Mouse (Mus musculus) liver, adult 2 months (tissue): ENCODE data around the gene Rpl38. TPM values are rescaled to one million over a fixed set of nuclear protein-coding genes. Genes with fewer than 3 reads are reported as not detected.
A peak's percentile ranks its signal among the peaks of the same experiment; 100 is the strongest.

ENCODE experiments used
- DNase-seq: peaks from one replicate; pipeline ENCODE4 v3.0.0-alpha.2; 2011; ENCODE audit warnings: low read depth, low spot score; ENCODE audit errors: extremely low read depth
- H3K27ac ChIP-seq: fragments of 200-500 bp; replicated peaks from 2 replicates; pipeline ENCODE4 v1.5.1; 2012; ENCODE audit warnings: low read depth, mild to moderate bottlenecking, control low read depth, inconsistent platforms, low read length; ENCODE audit not compliant: insufficient read depth
- H3K27me3 ChIP-seq: fragments of 200-500 bp; 2 replicates; pipeline ENCODE4 v1.6.1; 2012; ENCODE audit warnings: mild to moderate bottlenecking, moderate library complexity, low read length, inconsistent platforms; ENCODE audit not compliant: control insufficient read depth, insufficient read depth
- H3K36me3 ChIP-seq: fragments of 200-500 bp; 2 replicates; pipeline ENCODE4 v1.6.1; 2012; ENCODE audit warnings: low read length, inconsistent platforms; ENCODE audit not compliant: control insufficient read depth, insufficient read depth
- H3K4me1 ChIP-seq: fragments of 200-500 bp; 2 replicates; pipeline ENCODE4 v1.6.1; 2011; ENCODE audit warnings: low read length; ENCODE audit not compliant: control insufficient read depth, insufficient read depth
- H3K4me3 ChIP-seq: fragments of 200-500 bp; 2 replicates; pipeline ENCODE4 v1.5.1; 2011; ENCODE audit warnings: low read depth, mild to moderate bottlenecking, control low read depth, low read length, moderate library complexity; ENCODE audit not compliant: insufficient read depth
- H3K79me2 ChIP-seq: fragments of 200-500 bp; 2 replicates; pipeline ENCODE4 v1.6.1; 2012; ENCODE audit warnings: inconsistent platforms, mild to moderate bottlenecking, low read length, moderate library complexity; ENCODE audit not compliant: control insufficient read depth, insufficient read depth
- H3K9ac ChIP-seq: fragments of 200-500 bp; 2 replicates; pipeline ENCODE4 v1.6.1; 2012; ENCODE audit warnings: low read depth, mild to moderate bottlenecking, control low read depth, inconsistent platforms, low read length
- CTCF ChIP-seq: fragments of 200-500 bp; IDR thresholded peaks from 2 replicates; pipeline ENCODE4 v1.5.1; 2011; ENCODE audit warnings: low read depth, low read length, control low read depth
- POLR2A ChIP-seq: fragments of 200-500 bp; IDR thresholded peaks from 2 replicates; pipeline ENCODE4 v1.6.1; 2011; ENCODE audit warnings: low read length, control low read depth; ENCODE audit not compliant: insufficient read depth; ENCODE audit errors: extremely low read depth
- WGBS: fragments of 180-500 bp; shearing (Covaris S2); methylation state at CpG from one replicate; pipeline ENCODE4 v1.1.7; 2018; 5-methylcytosine and 5-hydroxymethylcytosine counted together
- polyA plus RNA-seq: library from polyadenylated mRNA; depleted of rRNA; stranded (reverse); fragments of >200 nt; gene quantifications from 2 replicates; pipeline ENCODE4 v1.2.3, GENCODE M21; 2012; rRNA removed
- total RNA-seq: library from RNA; depleted of rRNA; stranded (reverse); fragments of >200 nt; gene quantifications from 2 replicates; pipeline ENCODE4 v1.2.3, GENCODE M21; 2014; rRNA removed

The Rpl38 gene
- total and polyA plus RNA-seq, 2 experiments = 258 to 1,006 TPM

DNA sequence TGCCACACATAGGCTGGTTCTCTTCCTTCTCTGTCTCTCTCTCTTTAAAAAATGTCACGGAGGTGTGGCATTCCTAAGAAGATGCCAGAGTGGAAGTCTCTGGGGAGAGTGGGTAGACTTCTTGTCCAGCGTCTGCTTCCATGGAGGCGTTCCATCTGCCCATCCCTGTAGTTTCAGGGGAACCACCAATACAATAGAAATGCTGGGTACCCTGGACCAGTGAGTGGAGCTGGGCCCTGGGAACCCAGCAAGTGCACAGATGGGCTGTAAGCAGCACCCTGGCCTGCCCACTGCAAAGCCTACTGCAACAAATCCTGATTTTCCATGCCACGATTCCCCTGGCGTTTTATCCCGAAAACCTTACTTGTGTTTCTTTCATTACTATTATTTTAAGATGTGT, 46.2 kb downstream of the Rpl38 start:
- Histone ChIP-seq H3K4me3 (no peak overlapping the region), H3K27ac (no peak overlapping the region), H3K9ac (no peak overlapping the region), H3K27me3 (no peaks in the 10 kb centered on the region), H3K4me1 (no peaks in the 10 kb centered on the region), H3K79me2 (no peaks in the 10 kb centered on the region), H3K36me3 (peaks cover 18% of the 10 kb centered on the region; the same call in 1 of the 2 replicates)
- 97% methylated on average over 6 of the region's 6 CpGs for WGBS
- no peak for DNase-seq
- TF ChIP-seq CTCF = no peak
- no peak for TF ChIP-seq POLR2A

DNA sequence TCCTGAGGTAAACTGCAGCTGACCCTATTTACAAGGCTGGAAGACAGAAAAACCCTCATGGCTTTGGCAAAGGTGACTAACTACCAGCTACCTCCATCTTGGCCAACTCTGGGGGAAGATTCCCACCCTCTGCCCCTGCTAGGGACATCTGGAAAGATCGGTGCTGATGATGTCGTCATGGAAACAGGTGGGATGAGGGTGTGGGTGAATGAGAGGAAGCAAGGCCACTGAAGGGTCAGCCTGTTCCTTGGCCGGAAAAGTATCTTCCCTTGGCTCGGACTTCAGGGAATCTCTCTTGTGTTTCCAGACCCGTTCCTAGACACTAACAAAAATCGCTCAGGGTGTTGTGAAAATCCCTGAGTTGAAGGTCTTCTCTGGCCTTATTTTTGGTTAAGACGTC, 47.2 kb downstream of the Rpl38 start:
- H3K27me3 ChIP-seq = no peaks in the 10 kb centered on the region
- no peaks in the 10 kb centered on the region for H3K79me2 ChIP-seq
- DNase-seq = no peak
- WGBS = 81% methylated on average over 7 of the region's 7 CpGs
- no peaks in the 10 kb centered on the region for H3K4me1 ChIP-seq
- peaks cover 14% of the 10 kb centered on the region; the same call in 1 of the 2 replicates for H3K36me3 ChIP-seq
- no peak overlapping the region for H3K4me3 ChIP-seq
- TF ChIP-seq CTCF (no peak), POLR2A (no peak)
- no peak overlapping the region for H3K9ac ChIP-seq
- no peak overlapping the region for H3K27ac ChIP-seq

DNA sequence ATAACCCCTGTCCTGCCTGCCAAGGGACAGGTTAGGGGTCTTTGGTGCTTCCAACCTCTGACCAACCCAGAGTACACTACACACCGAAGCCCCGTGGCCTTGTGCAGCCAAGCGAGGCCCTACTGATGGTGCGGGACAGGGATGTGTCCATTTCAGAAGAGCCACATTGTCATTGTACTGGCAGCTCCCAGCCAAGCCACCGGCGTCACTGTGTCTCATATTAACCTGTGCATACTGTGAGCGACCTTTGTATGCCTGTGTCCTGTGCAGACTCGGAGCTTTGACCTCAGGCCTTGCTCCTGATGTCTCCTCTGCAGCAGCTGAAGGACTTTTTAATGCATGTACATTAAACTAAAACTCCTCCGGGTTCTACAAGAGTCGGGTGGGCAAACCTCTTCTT, 52.2 kb downstream of the Rpl38 start:
- H3K4me1 ChIP-seq = no peaks in the 10 kb centered on the region
- no peak overlapping the region for H3K4me3 ChIP-seq
- no peak overlapping the region for H3K27ac ChIP-seq
- 59% methylated on average over 10 of the region's 10 CpGs for WGBS
- H3K36me3 ChIP-seq = peaks cover 3% of the 10 kb centered on the region; the same call in 1 of the 2 replicates
- H3K27me3 ChIP-seq = no peaks in the 10 kb centered on the region
- peak; percentile 31 for DNase-seq
- no peaks in the 10 kb centered on the region for H3K79me2 ChIP-seq
- no peak overlapping the region for H3K9ac ChIP-seq
- TF ChIP-seq CTCF (no peak), POLR2A (no peak)

Other genes starting within 250 kb of the Rpl38 start
- gene Ttyh2, start 6.9 kb downstream of the Rpl38 start, total RNA-seq = 25.6 and 42.6 TPM in 2 replicates
- gene Ttyh2, start 6.9 kb downstream of the Rpl38 start, polyA plus RNA-seq = 65.5 and 66.9 TPM in 2 replicates
- not detected in 2 replicates for gene Dnaic2, start 58.9 kb downstream of the Rpl38 start, total RNA-seq
- gene Dnaic2, start 58.9 kb downstream of the Rpl38 start, polyA plus RNA-seq = 0.13 TPM in 1 of 2 replicates, not detected in the other
- 0.37 and 0.74 TPM in 2 replicates for gene Kif19a, start 96.9 kb downstream of the Rpl38 start, total RNA-seq
- 0.24 and 0.26 TPM in 2 replicates for gene Kif19a, start 96.9 kb downstream of the Rpl38 start, polyA plus RNA-seq
- not detected in 2 replicates for gene Btbd17, start 127.4 kb downstream of the Rpl38 start, total RNA-seq
- gene Btbd17, start 127.4 kb downstream of the Rpl38 start, polyA plus RNA-seq = not detected in 2 replicates
- gene Gpr142, start 130.4 kb downstream of the Rpl38 start, total RNA-seq = not detected in 2 replicates
- not detected in 2 replicates for gene Gpr142, start 130.4 kb downstream of the Rpl38 start, polyA plus RNA-seq
- gene Gprc5c, start 182.6 kb downstream of the Rpl38 start, total RNA-seq = 51.4 and 66.2 TPM in 2 replicates
- 87.6 and 93.9 TPM in 2 replicates for gene Gprc5c, start 182.6 kb downstream of the Rpl38 start, polyA plus RNA-seq
- gene Cd300a, start 221.5 kb downstream of the Rpl38 start, total RNA-seq = 3.0 and 3.6 TPM in 2 replicates
- gene Cd300a, start 221.5 kb downstream of the Rpl38 start, polyA plus RNA-seq = 0.65 and 1.2 TPM in 2 replicates